13 mouse cellular contexts compared by ENCODE assay signal in the genomic region with DNA sequence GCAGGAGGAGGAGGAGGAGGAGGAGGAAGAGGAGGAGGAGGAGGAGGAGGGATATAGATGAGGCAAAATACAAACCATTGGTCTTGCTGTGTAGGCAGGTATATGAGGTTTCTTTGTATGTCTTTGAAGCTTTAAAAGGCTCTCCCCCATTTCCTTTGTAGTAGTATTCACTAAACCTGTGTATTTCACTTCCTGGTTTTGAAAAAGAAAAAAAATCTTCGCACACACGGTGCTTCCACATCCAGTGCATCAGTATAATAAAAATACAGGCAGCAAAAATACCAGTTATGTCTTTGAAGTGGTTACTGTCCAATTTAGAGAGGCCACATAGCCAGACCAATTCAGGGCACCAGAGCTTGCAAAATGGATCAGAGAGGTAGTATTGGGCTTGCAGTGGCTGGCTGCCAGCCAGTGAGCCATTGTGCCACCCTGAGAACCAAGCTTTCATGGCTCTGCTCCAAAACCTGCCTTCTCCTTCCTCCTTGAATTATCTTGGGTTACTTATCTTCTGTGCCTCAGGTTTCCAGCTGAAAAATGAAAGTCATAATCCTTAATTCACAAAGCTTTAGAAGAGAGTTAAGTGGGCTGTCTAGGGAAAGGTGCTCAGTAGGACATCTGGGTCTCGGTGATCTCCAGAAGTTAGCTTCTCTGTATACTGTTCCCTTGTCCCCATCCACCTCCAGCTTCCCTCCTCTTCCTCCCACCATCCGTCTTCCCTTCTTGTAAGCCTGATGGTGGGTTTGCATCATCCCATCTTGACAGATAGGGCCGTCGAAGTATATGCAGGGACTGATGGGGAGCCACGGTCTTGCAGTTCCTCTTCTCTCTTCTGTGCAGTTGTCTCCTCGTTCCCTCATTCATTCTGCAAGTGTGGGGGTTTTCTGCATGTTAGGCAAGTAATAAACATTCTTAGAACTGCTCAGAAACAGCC.
A peak's percentile ranks its signal among the peaks of the same experiment; 100 is the strongest.
DNase-seq lines count a peak whose midpoint lies in the region; ATAC-seq and TF ChIP-seq lines count a peak whose summit lies in the region.
"Had no signal": no experiment of that assay in that cellular context is flagged by ENCODE, and none has a peak within 500 bp of the region (broad histone marks: within the 10 kb centered on the region; RNA-seq: fewer than 3 reads in every experiment).

No protein-coding gene starts in this region.

- H3K4me1 ChIP-seq in embryonic facial prominence, embryonic 14.5 days (ENCODE audit: control insufficient read depth, insufficient read depth, low read length): peaks cover 11% of the 10 kb centered on the region
- H3K4me1 ChIP-seq in embryonic facial prominence, embryonic 10.5 days: peaks cover 8% of the 10 kb centered on the region; the same call in 1 of the 2 replicates
- peaks cover 3% of the 10 kb centered on the region for H3K4me1 ChIP-seq in lung, adult 2 months (ENCODE audit: control insufficient read depth, insufficient read depth, low read length)
- H3K4me1 ChIP-seq: lung, embryonic 15.5 days had no signal

- no peak for TF ChIP-seq POLR2A in lung, adult 2 months (IDR thresholded peaks at IDR 0.05; ENCODE audit: borderline replicate concordance, extremely low read depth, low read depth, low read length)

- 79% methylated on average over 8 of the region's 8 CpGs for WGBS in embryonic facial prominence, embryonic 14.5 days
- WGBS in embryonic facial prominence, embryonic 10.5 days: 88% methylated on average over 8 of the region's 8 CpGs
- WGBS in lung, adult 2 months: 65% methylated on average over 8 of the region's 8 CpGs

- no peaks in the 10 kb centered on the region for H3K27me3 ChIP-seq in embryonic facial prominence, embryonic 14.5 days (replicated peaks; ENCODE audit: control insufficient read depth, insufficient read depth, low read length)
- H3K27me3 ChIP-seq in embryonic facial prominence, embryonic 10.5 days (replicated peaks; ENCODE audit: low read depth, poor library complexity, severe bottlenecking): no peaks in the 10 kb centered on the region
- H3K27me3 ChIP-seq: forebrain, embryonic 15.5 days; lung, embryonic 15.5 days had no signal

- peak; percentile 53 for DNase-seq in embryonic facial prominence, embryonic 14.5 days (ENCODE audit: low spot score)
- DNase-seq in embryonic facial prominence, embryonic 10.5 days (ENCODE audit: low spot score): no peak
- DNase-seq in lung, adult 18-20 months: peak; percentile 38 to 52
- DNase-seq in lung, adult 2 months: no peak
- no peak for DNase-seq in spleen, postnatal 4 days (ENCODE audit: low spot score in 2 of 2)
- DNase-seq: embryo, embryonic 11 days; spleen, adult 18-20 months had no signal

- no peak for TF ChIP-seq CTCF in lung, adult 2 months (IDR thresholded peaks at IDR 0.05; ENCODE audit: insufficient read depth, low read length)

- H3K4me2 ChIP-seq in embryonic facial prominence, embryonic 14.5 days (ENCODE audit: low read depth, low read length): no peak overlapping the region
- H3K4me2 ChIP-seq: forebrain, embryonic 15.5 days; lung, embryonic 15.5 days had no signal

- no peak overlapping the region for H3K27ac ChIP-seq in embryonic facial prominence, embryonic 14.5 days (replicated peaks; ENCODE audit: low read depth, low read length)
- H3K27ac ChIP-seq in embryonic facial prominence, embryonic 10.5 days (replicated peaks): no peak overlapping the region
- H3K27ac ChIP-seq: forebrain, embryonic 15.5 days; heart, embryonic 10.5 days; lung, embryonic 15.5 days had no signal

- H3K9me3 ChIP-seq in embryonic facial prominence, embryonic 14.5 days (ENCODE audit: control insufficient read depth, low read length): no peaks in the 10 kb centered on the region
- no peaks in the 10 kb centered on the region for H3K9me3 ChIP-seq in embryonic facial prominence, embryonic 10.5 days
- H3K9me3 ChIP-seq: forebrain, embryonic 15.5 days; heart, embryonic 10.5 days; lung, embryonic 15.5 days had no signal

- ATAC-seq in embryonic facial prominence, embryonic 14.5 days (ENCODE audit: low read depth): peak; percentile 37; the same call in 1 of the 2 replicates
- peak; percentile 43 for ATAC-seq in CD4-positive, CD25-positive, alpha-beta regulatory T cell, adult 4 months
- ATAC-seq in hematopoietic stem cell, adult 5-6 weeks (replicated peaks in 1 of 2; ENCODE audit: insufficient read depth in 1 of 2, low FRiP score in 2 of 2, low TSS enrichment in 1 of 2, low read depth in 1 of 2, poor library complexity in 2 of 2, severe bottlenecking in 2 of 2): peak; percentile 63 to 73
- no peak for ATAC-seq in activated CD4-positive, CD25-positive, alpha-beta regulatory T cell, adult 4 months
- ATAC-seq: forebrain, embryonic 15.5 days had no signal

- H3K36me3 ChIP-seq in embryonic facial prominence, embryonic 14.5 days (ENCODE audit: control insufficient read depth, insufficient read depth, low read length): no peaks in the 10 kb centered on the region
- no peaks in the 10 kb centered on the region for H3K36me3 ChIP-seq in embryonic facial prominence, embryonic 10.5 days (replicated peaks)
- H3K36me3 ChIP-seq: forebrain, embryonic 15.5 days; heart, embryonic 10.5 days; lung, embryonic 15.5 days had no signal

- H3K9ac ChIP-seq in embryonic facial prominence, embryonic 14.5 days (ENCODE audit: low read depth, low read length): no peak overlapping the region
- H3K9ac ChIP-seq: forebrain, embryonic 15.5 days; lung, embryonic 15.5 days had no signal

- H3K4me3 ChIP-seq in embryonic facial prominence, embryonic 14.5 days (ENCODE audit: low read depth, low read length): no peak overlapping the region
- H3K4me3 ChIP-seq in embryonic facial prominence, embryonic 10.5 days: no peak overlapping the region
- no peak overlapping the region for H3K4me3 ChIP-seq in lung, adult 2 months (replicated peaks; ENCODE audit: extremely low read depth, low read depth, low read length)
- H3K4me3 ChIP-seq: forebrain, embryonic 15.5 days; heart, embryonic 10.5 days; lung, embryonic 15.5 days had no signal

Comparison
In these comparisons a context has a peak if more than half of its experiments do, and no peak if none do; other contexts are left out.
1. DNase-seq: peak in embryonic facial prominence, embryonic 14.5 days (single experiment) and lung, adult 18-20 months (2 of 2); none in embryonic facial prominence, embryonic 10.5 days (single experiment), lung, adult 2 months (single experiment) and spleen, postnatal 4 days (0 of 2).